Mouse (Mus musculus): ENCODE results near the gene Fkbp15. TPM values are rescaled to one million over a fixed set of nuclear protein-coding genes. Genes with fewer than 3 reads are reported as not detected.
"Not testable (repeated sequence)": the region's sequence is repeated elsewhere in the genome, so short reads cannot be mapped to it uniquely, and the experiment has no call there.

Fkbp15 gene
- total and polyA plus RNA-seq, 3 experiments: 16.7 to 60.9 (median 60.0) TPM

GRCm38 (mm10) chr4:62277222-62277621, 83.1 kb downstream of the Fkbp15 start:
- H3K4me3 ChIP-seq (ENCODE audit: low read depth, low read length): no peak overlapping the region
- no peaks in the 10 kb centered on the region for H3K4me1 ChIP-seq (ENCODE audit: insufficient read depth, low read depth, low read length)
- no peaks in the 10 kb centered on the region for H3K9me3 ChIP-seq (replicated peaks)
- ATAC-seq (ENCODE audit: extremely low read depth, insufficient number of reproducible peaks, low FRiP score, poor library complexity, severe bottlenecking): no peak
- TF ChIP-seq POLR2AphosphoS5 (IDR thresholded peaks at IDR 0.05; ENCODE audit: insufficient replicate concordance, low read depth, low read length): no peak
- TF ChIP-seq TAL1 (conservative IDR thresholded peaks at IDR 0.05; ENCODE audit: low read depth, low read length): no peak
- TF ChIP-seq CTCF (IDR thresholded peaks at IDR 0.05; ENCODE audit: low read depth, low read length): no peak
- TF ChIP-seq GATA2 (IDR thresholded peaks at IDR 0.05; ENCODE audit: borderline replicate concordance, low read depth, low read length): no peak
- TF ChIP-seq GATA1 (IDR thresholded peaks at IDR 0.05; ENCODE audit: borderline replicate concordance, low read length): no peak
- no peak for DNase-seq (ENCODE audit: low spot score)
- H3K36me3 ChIP-seq (replicated peaks): no peaks in the 10 kb centered on the region
- H3K27me3 ChIP-seq (ENCODE audit: insufficient read depth, low read length): peaks cover 2% of the 10 kb centered on the region; the same call in 1 of the 2 replicates

GRCm38 (mm10) chr4:62276642-62277041, 83.7 kb downstream of the Fkbp15 start:
- no peak for ATAC-seq (ENCODE audit: extremely low read depth, insufficient number of reproducible peaks, low FRiP score, poor library complexity, severe bottlenecking)
- peaks cover 2% of the 10 kb centered on the region; the same call in 1 of the 2 replicates for H3K27me3 ChIP-seq (ENCODE audit: insufficient read depth, low read length)
- TF ChIP-seq GATA1 (IDR thresholded peaks at IDR 0.05; ENCODE audit: borderline replicate concordance, low read length) (no peak), CTCF (IDR thresholded peaks at IDR 0.05; ENCODE audit: low read depth, low read length) (no peak), POLR2AphosphoS5 (IDR thresholded peaks at IDR 0.05; ENCODE audit: insufficient replicate concordance, low read depth, low read length) (no peak), GATA2 (IDR thresholded peaks at IDR 0.05; ENCODE audit: borderline replicate concordance, low read depth, low read length) (no peak), TAL1 (conservative IDR thresholded peaks at IDR 0.05; ENCODE audit: low read depth, low read length) (no peak)
- H3K4me1 ChIP-seq (ENCODE audit: insufficient read depth, low read depth, low read length): no peaks in the 10 kb centered on the region
- H3K9me3 ChIP-seq (replicated peaks): no peaks in the 10 kb centered on the region
- DNase-seq (ENCODE audit: low spot score): no peak
- H3K36me3 ChIP-seq (replicated peaks): no peaks in the 10 kb centered on the region
- H3K4me3 ChIP-seq (ENCODE audit: low read depth, low read length): no peak overlapping the region

GRCm38 (mm10) chr4:62274841-62275536, 85.4 kb downstream of the Fkbp15 start:
- H3K9me3 ChIP-seq (replicated peaks): no peaks in the 10 kb centered on the region
- ATAC-seq (ENCODE audit: extremely low read depth, insufficient number of reproducible peaks, low FRiP score, poor library complexity, severe bottlenecking) (no peak), DNase-seq (ENCODE audit: low spot score) (no peak)
- H3K36me3 ChIP-seq (replicated peaks): no peaks in the 10 kb centered on the region
- H3K4me3 ChIP-seq (ENCODE audit: low read depth, low read length): no peak overlapping the region
- no peaks in the 10 kb centered on the region for H3K4me1 ChIP-seq (ENCODE audit: insufficient read depth, low read depth, low read length)
- H3K27me3 ChIP-seq (ENCODE audit: insufficient read depth, low read length): peaks cover 2% of the 10 kb centered on the region; the same call in 1 of the 2 replicates
- TF ChIP-seq TAL1 (conservative IDR thresholded peaks at IDR 0.05; ENCODE audit: low read depth, low read length) (no peak), GATA1 (IDR thresholded peaks at IDR 0.05; ENCODE audit: borderline replicate concordance, low read length) (no peak), CTCF (IDR thresholded peaks at IDR 0.05; ENCODE audit: low read depth, low read length) (no peak), POLR2AphosphoS5 (IDR thresholded peaks at IDR 0.05; ENCODE audit: insufficient replicate concordance, low read depth, low read length) (no peak), GATA2 (IDR thresholded peaks at IDR 0.05; ENCODE audit: borderline replicate concordance, low read depth, low read length) (no peak)

GRCm38 (mm10) chr4:62273916-62274315, 86.4 kb downstream of the Fkbp15 start:
- Histone ChIP-seq H3K27me3 (ENCODE audit: insufficient read depth, low read length) (0 out of 2 replicates have a peak, but pooled peaks cover 2% of the 10 kb centered on the region), H3K36me3 (replicated peaks) (no peaks in the 10 kb centered on the region), H3K4me1 (ENCODE audit: insufficient read depth, low read depth, low read length) (no peaks in the 10 kb centered on the region), H3K9me3 (replicated peaks) (no peaks in the 10 kb centered on the region), H3K4me3 (ENCODE audit: low read depth, low read length) (no peak overlapping the region)
- TF ChIP-seq GATA2 (IDR thresholded peaks at IDR 0.05; ENCODE audit: borderline replicate concordance, low read depth, low read length): no peak
- no peak for TF ChIP-seq GATA1 (IDR thresholded peaks at IDR 0.05; ENCODE audit: borderline replicate concordance, low read length)
- TF ChIP-seq TAL1 (conservative IDR thresholded peaks at IDR 0.05; ENCODE audit: low read depth, low read length): no peak
- TF ChIP-seq POLR2AphosphoS5 (IDR thresholded peaks at IDR 0.05; ENCODE audit: insufficient replicate concordance, low read depth, low read length): no peak
- TF ChIP-seq CTCF (IDR thresholded peaks at IDR 0.05; ENCODE audit: low read depth, low read length): no peak
- no peak for ATAC-seq (ENCODE audit: extremely low read depth, insufficient number of reproducible peaks, low FRiP score, poor library complexity, severe bottlenecking)
- DNase-seq (ENCODE audit: low spot score): no peak

GRCm38 (mm10) chr4:62272696-62273095, 87.7 kb downstream of the Fkbp15 start:
- H3K36me3 ChIP-seq (replicated peaks): no peaks in the 10 kb centered on the region
- H3K9me3 ChIP-seq (replicated peaks): no peaks in the 10 kb centered on the region
- H3K27me3 ChIP-seq (ENCODE audit: insufficient read depth, low read length): 0 out of 2 replicates have a peak, but pooled peaks cover 2% of the 10 kb centered on the region
- H3K4me3 ChIP-seq (ENCODE audit: low read depth, low read length): no peak overlapping the region
- ATAC-seq (ENCODE audit: extremely low read depth, insufficient number of reproducible peaks, low FRiP score, poor library complexity, severe bottlenecking) (no peak), DNase-seq (ENCODE audit: low spot score) (no peak)
- TF ChIP-seq GATA2 (IDR thresholded peaks at IDR 0.05; ENCODE audit: borderline replicate concordance, low read depth, low read length) (no peak), GATA1 (IDR thresholded peaks at IDR 0.05; ENCODE audit: borderline replicate concordance, low read length) (no peak), TAL1 (conservative IDR thresholded peaks at IDR 0.05; ENCODE audit: low read depth, low read length) (no peak), POLR2AphosphoS5 (IDR thresholded peaks at IDR 0.05; ENCODE audit: insufficient replicate concordance, low read depth, low read length) (no peak), CTCF (IDR thresholded peaks at IDR 0.05; ENCODE audit: low read depth, low read length) (no peak)
- no peaks in the 10 kb centered on the region for H3K4me1 ChIP-seq (ENCODE audit: insufficient read depth, low read depth, low read length)

GRCm38 (mm10) chr4:62267101-62267500, 93.2 kb downstream of the Fkbp15 start:
- no peak overlapping the region for H3K4me3 ChIP-seq (ENCODE audit: low read depth, low read length)
- ATAC-seq (ENCODE audit: extremely low read depth, insufficient number of reproducible peaks, low FRiP score, poor library complexity, severe bottlenecking): no peak
- no peaks in the 10 kb centered on the region for H3K27me3 ChIP-seq (ENCODE audit: insufficient read depth, low read length)
- no peak for DNase-seq (ENCODE audit: low spot score)
- no peaks in the 10 kb centered on the region for H3K36me3 ChIP-seq (replicated peaks)
- no peaks in the 10 kb centered on the region for H3K9me3 ChIP-seq (replicated peaks)
- no peaks in the 10 kb centered on the region for H3K4me1 ChIP-seq (ENCODE audit: insufficient read depth, low read depth, low read length)
- no peak for TF ChIP-seq TAL1 (conservative IDR thresholded peaks at IDR 0.05; ENCODE audit: low read depth, low read length)
- TF ChIP-seq POLR2AphosphoS5 (IDR thresholded peaks at IDR 0.05; ENCODE audit: insufficient replicate concordance, low read depth, low read length): no peak
- TF ChIP-seq GATA1 (IDR thresholded peaks at IDR 0.05; ENCODE audit: borderline replicate concordance, low read length): no peak
- TF ChIP-seq GATA2 (IDR thresholded peaks at IDR 0.05; ENCODE audit: borderline replicate concordance, low read depth, low read length): no peak
- no peak for TF ChIP-seq CTCF (IDR thresholded peaks at IDR 0.05; ENCODE audit: low read depth, low read length)

GRCm38 (mm10) chr4:62266016-62266415, 94.3 kb downstream of the Fkbp15 start:
- ATAC-seq (ENCODE audit: extremely low read depth, insufficient number of reproducible peaks, low FRiP score, poor library complexity, severe bottlenecking); H3K9me3 ChIP-seq (replicated peaks); DNase-seq (ENCODE audit: low spot score); H3K4me1 ChIP-seq (ENCODE audit: insufficient read depth, low read depth, low read length); H3K27me3 ChIP-seq (ENCODE audit: insufficient read depth, low read length); H3K36me3 ChIP-seq (replicated peaks); H3K4me3 ChIP-seq (ENCODE audit: low read depth, low read length): not testable (repeated sequence)
